Mouse (Mus musculus) embryonic facial prominence, embryonic 11.5 days (tissue): Measurements from ENCODE around the gene Lair1. TPM values are rescaled to one million over a fixed set of nuclear protein-coding genes. Genes with fewer than 3 reads are reported as not detected.
"Not testable (repeated sequence)": the region's sequence is repeated elsewhere in the genome, so short reads cannot be mapped to it uniquely, and the experiment has no call there.

ENCODE experiments used
- ATAC-seq: fragments of 200-750 bp; cut with Nextera tagmentation; replicated peaks from 2 replicates; pipeline ENCODE4 v1.8.0; 2017; ENCODE audit warnings: low read depth; ENCODE audit not compliant: insufficient number of reproducible peaks, low FRiP score, low TSS enrichment
- DNase-seq: peaks from one replicate; pipeline ENCODE4 v3.0.0-alpha.2; 2015; ENCODE audit warnings: low spot score
- H3K27ac ChIP-seq: fragments of 300-500 bp; sonication (generic); replicated peaks from 2 replicates; pipeline ENCODE4 v1.5.1; 2014; ENCODE audit warnings: mild to moderate bottlenecking, low read depth, low read length, control low read depth
- H3K27me3 ChIP-seq: fragments of 300-500 bp; sonication (generic); 2 replicates; pipeline ENCODE4 v1.6.1; 2014; ENCODE audit warnings: mild to moderate bottlenecking, low read length, moderate library complexity, mixed read lengths; ENCODE audit not compliant: control insufficient read depth, insufficient read depth
- H3K36me3 ChIP-seq: fragments of 300-500 bp; sonication (generic); replicated peaks from 2 replicates; pipeline ENCODE4 v1.6.1; 2014; ENCODE audit warnings: low read depth, mild to moderate bottlenecking, low read length, moderate library complexity, mixed read lengths; ENCODE audit not compliant: control insufficient read depth, insufficient read depth
- H3K4me1 ChIP-seq: fragments of 300-500 bp; sonication (generic); 2 replicates; pipeline ENCODE4 v1.6.1; 2014; ENCODE audit warnings: low read length, mixed read lengths; ENCODE audit not compliant: control insufficient read depth, insufficient read depth
- H3K4me2 ChIP-seq: fragments of 300-500 bp; sonication (generic); 2 replicates; pipeline ENCODE4 v1.6.1; 2014; ENCODE audit warnings: low read depth, mild to moderate bottlenecking, control low read depth, low read length, moderate library complexity
- H3K4me3 ChIP-seq: fragments of 300-500 bp; sonication (generic); 2 replicates; pipeline ENCODE4 v1.5.1; 2014; ENCODE audit warnings: low read depth, low read length, control low read depth
- H3K9ac ChIP-seq: fragments of 300-500 bp; sonication (generic); replicated peaks from 2 replicates; pipeline ENCODE4 v1.6.1; 2014; ENCODE audit warnings: mild to moderate bottlenecking, control low read depth, low read length
- H3K9me3 ChIP-seq: fragments of 300-500 bp; sonication (generic); replicated peaks from 2 replicates; pipeline ENCODE4 v1.6.1; 2016; ENCODE audit warnings: mild to moderate bottlenecking, low read length, inconsistent platforms, mixed read lengths; ENCODE audit not compliant: control insufficient read depth
- WGBS: fragments of 180-500 bp; shearing (Covaris S2); extraction: QIAGEN DNeasy Blood & Tissue Kit; methylation state at CpG from one replicate; pipeline ENCODE4 v1.1.7; 2014; 5-methylcytosine and 5-hydroxymethylcytosine counted together
- polyA plus RNA-seq: library from polyadenylated mRNA; unstranded; fragments of >200 nt; fragmentation: Nextera tagmentation; extraction: Ambion mirVana; gene quantifications from 2 replicates; pipeline ENCODE4 v1.2.1, GENCODE M21; 2014

Lair1 gene
- polyA plus RNA-seq, 1 experiment from 2014 or later: 1.5 TPM

GRCm38 (mm10) chr7:4073144-4073543 is 10.1 kb upstream of the Lair1 start:
- no peak overlapping the region for H3K4me2 ChIP-seq
- no peak overlapping the region for H3K4me3 ChIP-seq
- no peaks in the 10 kb centered on the region for H3K9me3 ChIP-seq
- ATAC-seq (no peak), DNase-seq (no peak)
- H3K27ac ChIP-seq: no peak overlapping the region
- no peaks in the 10 kb centered on the region for H3K36me3 ChIP-seq
- no peak overlapping the region for H3K9ac ChIP-seq
- WGBS: 76% methylated on average over 3 of the region's 3 CpGs
- H3K4me1 ChIP-seq: no peaks in the 10 kb centered on the region
- no peaks in the 10 kb centered on the region for H3K27me3 ChIP-seq

- no peaks in the 10 kb centered on the region for H3K4me1 ChIP-seq
- H3K9me3 ChIP-seq: no peaks in the 10 kb centered on the region
- 85% methylated on average over 6 of the region's 6 CpGs for WGBS
- no peaks in the 10 kb centered on the region for H3K36me3 ChIP-seq
- DNase-seq: no peak
- H3K27ac ChIP-seq: no peak overlapping the region
- H3K4me2 ChIP-seq: no peak overlapping the region
- no peak overlapping the region for H3K9ac ChIP-seq
- no peak overlapping the region for H3K4me3 ChIP-seq
- ATAC-seq: no peak
- no peaks in the 10 kb centered on the region for H3K27me3 ChIP-seq
These were observed 8.1 kb upstream of the Lair1 start for GRCm38 (mm10) chr7:4071066-4071465.

- no peaks in the 10 kb centered on the region for H3K9me3 ChIP-seq
- no peaks in the 10 kb centered on the region for H3K27me3 ChIP-seq
- H3K27ac ChIP-seq: no peak overlapping the region
- DNase-seq (no peak), ATAC-seq (no peak)
- H3K9ac ChIP-seq: no peak overlapping the region
- no peak overlapping the region for H3K4me3 ChIP-seq
- H3K4me1 ChIP-seq: no peaks in the 10 kb centered on the region
- no peaks in the 10 kb centered on the region for H3K36me3 ChIP-seq
- no peak overlapping the region for H3K4me2 ChIP-seq
- 87% methylated on average over 1 of the region's 1 CpGs for WGBS
These were observed 866 bp upstream of the Lair1 start for GRCm38 (mm10) chr7:4063714-4064425.

- not testable (repeated sequence) for DNase-seq, H3K9me3 ChIP-seq
These were observed 2.3 kb downstream of the Lair1 start for GRCm38 (mm10) chr7:4060602-4061188.

GRCm38 (mm10) chr7:4026794-4027421 is 36.1 kb downstream of the Lair1 start:
- H3K4me2 ChIP-seq: no peak overlapping the region
- no peak overlapping the region for H3K9ac ChIP-seq
- no peak overlapping the region for H3K4me3 ChIP-seq
- H3K36me3 ChIP-seq: no peaks in the 10 kb centered on the region
- no peak overlapping the region for H3K27ac ChIP-seq
- H3K27me3 ChIP-seq: no peaks in the 10 kb centered on the region
- H3K4me1 ChIP-seq: no peaks in the 10 kb centered on the region
- ATAC-seq: no peak
- H3K9me3 ChIP-seq: no peaks in the 10 kb centered on the region
- WGBS: 33% methylated on average over 3 of the region's 3 CpGs
- DNase-seq: peak; percentile 6

More at GRCm38 (mm10) chr7:4060602-4061188, 2.3 kb downstream of the Lair1 start:
- not testable (repeated sequence) for H3K4me1 ChIP-seq, ATAC-seq, H3K27me3 ChIP-seq, H3K4me3 ChIP-seq, H3K36me3 ChIP-seq, H3K9ac ChIP-seq, H3K4me2 ChIP-seq, H3K27ac ChIP-seq
- 51% methylated on average over 9 of the region's 9 CpGs for WGBS

- H3K9ac ChIP-seq, ATAC-seq, H3K36me3 ChIP-seq, DNase-seq, H3K4me2 ChIP-seq, H3K27me3 ChIP-seq, H3K9me3 ChIP-seq, H3K4me3 ChIP-seq, H3K4me1 ChIP-seq, H3K27ac ChIP-seq: not testable (repeated sequence)
- WGBS: 67% methylated on average over 3 of the region's 3 CpGs
These were observed 58.4 kb downstream of the Lair1 start for GRCm38 (mm10) chr7:4004636-4005035.

GRCm38 (mm10) chr7:4003996-4004395 is 59.0 kb downstream of the Lair1 start:
- H3K36me3 ChIP-seq, H3K9me3 ChIP-seq, H3K27ac ChIP-seq, H3K4me2 ChIP-seq, H3K4me1 ChIP-seq, H3K27me3 ChIP-seq, DNase-seq, H3K4me3 ChIP-seq, H3K9ac ChIP-seq, ATAC-seq: not testable (repeated sequence)
- WGBS: 78% methylated on average over 4 of the region's 4 CpGs

GRCm38 (mm10) chr7:3962017-3962416 is 101.0 kb downstream of the Lair1 start:
- DNase-seq: no peak
- H3K9me3 ChIP-seq: no peaks in the 10 kb centered on the region
- no peak for ATAC-seq
- WGBS: 82% methylated on average over 2 of the region's 2 CpGs
- H3K4me1 ChIP-seq: no peaks in the 10 kb centered on the region
- H3K9ac ChIP-seq: no peak overlapping the region
- H3K27me3 ChIP-seq: no peaks in the 10 kb centered on the region
- no peak overlapping the region for H3K4me3 ChIP-seq
- no peak overlapping the region for H3K27ac ChIP-seq
- H3K4me2 ChIP-seq: no peak overlapping the region
- H3K36me3 ChIP-seq: no peaks in the 10 kb centered on the region
